Mouse (Mus musculus): ENCODE results near the gene Cox10.
"Not testable (repeated sequence)": the region's sequence is repeated elsewhere in the genome, so short reads cannot be mapped to it uniquely, and the experiment has no call there.

The Cox10 gene

GRCm38 (mm10) chr11:64078956-64079726, at the start of gene Cox10:
Gene Cox10 (minus strand): TSS chr11:64079468.
- DNase-seq, result peak; percentile 86

- DNase-seq, result peak; percentile 3
These were observed 48.7 kb upstream of the Cox10 start for GRCm38 (mm10) chr11:64128016-64128415.

GRCm38 (mm10) chr11:64125471-64125870, 46.2 kb upstream of the Cox10 start:
- DNase-seq, result no peak

GRCm38 (mm10) chr11:64123174-64123573, 43.9 kb upstream of the Cox10 start:
- not testable (repeated sequence) for DNase-seq

- no peak for DNase-seq
These were observed 37.4 kb upstream of the Cox10 start for GRCm38 (mm10) chr11:64116711-64117110.

- DNase-seq, result no peak
These were observed 36.6 kb upstream of the Cox10 start for GRCm38 (mm10) chr11:64115822-64116221.

- no peak for DNase-seq
These were observed 35.8 kb upstream of the Cox10 start for GRCm38 (mm10) chr11:64115101-64115500.

GRCm38 (mm10) chr11:64100060-64100459, 20.8 kb upstream of the Cox10 start:
- no peak for DNase-seq

- DNase-seq, result no peak
These were observed 13.8 kb upstream of the Cox10 start for GRCm38 (mm10) chr11:64093058-64093457.

- DNase-seq, result no peak
These were observed 11.9 kb upstream of the Cox10 start for GRCm38 (mm10) chr11:64091150-64091549.

GRCm38 (mm10) chr11:64089682-64090081, 10.4 kb upstream of the Cox10 start:
- DNase-seq, result no peak

- no peak for DNase-seq
These were observed 6.6 kb upstream of the Cox10 start for GRCm38 (mm10) chr11:64085888-64086287.

GRCm38 (mm10) chr11:64079727-64080081, 436 bp upstream of the Cox10 start:
- DNase-seq, result peak; percentile 31

GRCm38 (mm10) chr11:64076212-64076611, 3.1 kb downstream of the Cox10 start:
- DNase-seq, result no peak

- DNase-seq, result no peak
These were observed 5.9 kb downstream of the Cox10 start for GRCm38 (mm10) chr11:64073379-64073778.

- no peak for DNase-seq
These were observed 7.7 kb downstream of the Cox10 start for GRCm38 (mm10) chr11:64071536-64071935.

- DNase-seq, result no peak
These were observed 13.3 kb downstream of the Cox10 start for GRCm38 (mm10) chr11:64066001-64066400.

GRCm38 (mm10) chr11:64063130-64063529, 16.1 kb downstream of the Cox10 start:
- no peak for DNase-seq

GRCm38 (mm10) chr11:64062226-64062625, 17.0 kb downstream of the Cox10 start:
- DNase-seq, result no peak

- DNase-seq, result no peak
These were observed 20.0 kb downstream of the Cox10 start for GRCm38 (mm10) chr11:64059305-64059704.

- DNase-seq, result no peak
These were observed 20.8 kb downstream of the Cox10 start for GRCm38 (mm10) chr11:64058474-64058873.

- DNase-seq, result no peak
These were observed 25.9 kb downstream of the Cox10 start for GRCm38 (mm10) chr11:64053371-64053770.

- DNase-seq, result no peak
These were observed 27.9 kb downstream of the Cox10 start for GRCm38 (mm10) chr11:64051195-64051968.

- peak; percentile 11 for DNase-seq
These were observed 31.8 kb downstream of the Cox10 start for GRCm38 (mm10) chr11:64047432-64047831.

All from liver (tissue).